Mouse (Mus musculus): ENCODE measurements around the gene Fbxl2.

The Fbxl2 gene

GRCm38 (mm10) chr9:114019012-114019762 is 26.8 kb downstream of the Fbxl2 start:
- no peak for DNase-seq (ENCODE audit: low spot score)

- no peak for DNase-seq (ENCODE audit: low spot score)
Measured at GRCm38 (mm10) chr9:114016402-114016801, 29.6 kb downstream of the Fbxl2 start.

- DNase-seq (ENCODE audit: low spot score): no peak
Measured at GRCm38 (mm10) chr9:114015724-114016123, 30.3 kb downstream of the Fbxl2 start.

GRCm38 (mm10) chr9:114014034-114014433 is 32.0 kb downstream of the Fbxl2 start:
- DNase-seq (ENCODE audit: low spot score): no peak

- DNase-seq (ENCODE audit: low spot score): no peak
Measured at GRCm38 (mm10) chr9:114011203-114011602, 34.8 kb downstream of the Fbxl2 start.

GRCm38 (mm10) chr9:114009526-114009925 is 36.5 kb downstream of the Fbxl2 start:
- no peak for DNase-seq (ENCODE audit: low spot score)

GRCm38 (mm10) chr9:114007850-114008350 is 38.1 kb downstream of the Fbxl2 start:
- no peak for DNase-seq (ENCODE audit: low spot score)

- DNase-seq (ENCODE audit: low spot score): no peak
Measured at GRCm38 (mm10) chr9:114006801-114007200, 39.2 kb downstream of the Fbxl2 start.

- DNase-seq (ENCODE audit: low spot score): no peak
Measured at GRCm38 (mm10) chr9:113998311-113998710, 47.7 kb downstream of the Fbxl2 start.

- DNase-seq (ENCODE audit: low spot score): no peak
Measured at GRCm38 (mm10) chr9:113992810-113993209, 53.2 kb downstream of the Fbxl2 start.

- peak; percentile 73 for DNase-seq (ENCODE audit: low spot score)
Measured at GRCm38 (mm10) chr9:113990547-113991248, 55.3 kb downstream of the Fbxl2 start.

- DNase-seq (ENCODE audit: low spot score): no peak
Measured at GRCm38 (mm10) chr9:113984946-113985620, 60.9 kb downstream of the Fbxl2 start.

GRCm38 (mm10) chr9:113982883-113983670 is 62.9 kb downstream of the Fbxl2 start:
- DNase-seq (ENCODE audit: low spot score): no peak

- DNase-seq (ENCODE audit: low spot score): no peak
Measured at GRCm38 (mm10) chr9:113982451-113982850, 63.5 kb downstream of the Fbxl2 start.

- DNase-seq (ENCODE audit: low spot score): no peak
Measured at GRCm38 (mm10) chr9:113981099-113981880, 64.7 kb downstream of the Fbxl2 start.

- DNase-seq (ENCODE audit: low spot score): no peak
Measured at GRCm38 (mm10) chr9:113979356-113979755, 66.6 kb downstream of the Fbxl2 start.

GRCm38 (mm10) chr9:113978656-113979055 is 67.3 kb downstream of the Fbxl2 start:
- no peak for DNase-seq (ENCODE audit: low spot score)

- DNase-seq (ENCODE audit: low spot score): no peak
Measured at GRCm38 (mm10) chr9:113977225-113977840, 68.7 kb downstream of the Fbxl2 start.

- DNase-seq (ENCODE audit: low spot score): no peak
Measured at GRCm38 (mm10) chr9:113976264-113976663, 69.7 kb downstream of the Fbxl2 start.

GRCm38 (mm10) chr9:113975442-113975841 is 70.5 kb downstream of the Fbxl2 start:
- no peak for DNase-seq (ENCODE audit: low spot score)

GRCm38 (mm10) chr9:113974945-113975344 is 71.0 kb downstream of the Fbxl2 start:
- no peak for DNase-seq (ENCODE audit: low spot score)

Measured in ovary, postnatal 14 days (tissue).